Mouse (Mus musculus) MEL-GATA-1-ER (cell line): ENCODE measurements around the gene Gm31571.
"Not testable (repeated sequence)": the region's sequence is repeated elsewhere in the genome, so short reads cannot be mapped to it uniquely, and the experiment has no call there.

Experiments
- DNase-seq: peaks from one replicate; pipeline ENCODE4 v3.0.0-alpha.2; 2012; ENCODE audit warnings: low read depth; ENCODE audit errors: extremely low read depth

Gene Gm31571

DNA sequence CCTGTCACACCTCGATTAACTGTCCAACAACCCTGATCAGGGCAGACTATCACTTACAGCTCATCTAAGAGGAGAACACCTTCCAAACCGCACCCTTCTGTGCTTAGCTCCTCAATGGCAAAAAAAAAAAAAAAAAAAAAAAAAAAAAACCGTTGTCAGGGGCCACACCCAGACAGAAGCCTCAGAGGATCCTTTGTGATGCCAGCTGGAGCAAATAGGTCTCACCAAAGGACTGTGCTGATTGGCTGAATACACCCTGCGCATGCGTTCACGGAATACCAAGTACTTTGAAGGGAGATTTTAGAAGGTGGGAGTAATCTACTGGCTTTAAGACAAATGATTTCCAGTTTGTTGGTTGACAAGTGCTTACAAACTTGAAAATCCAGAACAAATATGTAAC is at the start of gene Gm31571:
TSS of gene Gm31571 (minus strand) at position 101 of the 400 bp plus-strand sequence.
- not testable (repeated sequence) for DNase-seq
